Mouse (Mus musculus) intestine, embryonic 16.5 days (tissue): ENCODE data around the gene Sgf29. TPM values are rescaled to one million over a fixed set of nuclear protein-coding genes. Genes with fewer than 3 reads are reported as not detected.

Source experiments
- ATAC-seq: fragments of 200-750 bp; cut with Nextera tagmentation; 2 replicates; pipeline ENCODE4 v1.8.0; 2017; ENCODE audit warnings: moderate TSS enrichment, moderate library complexity
- H3K27ac ChIP-seq: fragments of 300-500 bp; sonication (generic); 2 replicates; pipeline ENCODE4 v1.5.1; 2014; ENCODE audit warnings: mild to moderate bottlenecking, low read length
- H3K27me3 ChIP-seq: fragments of 300-500 bp; sonication (generic); replicated peaks from 2 replicates; pipeline ENCODE4 v1.6.1; 2014; ENCODE audit warnings: low read length, control low read depth, mixed read lengths; ENCODE audit not compliant: control insufficient read depth, insufficient read depth
- H3K36me3 ChIP-seq: fragments of 300-500 bp; sonication (generic); 2 replicates; pipeline ENCODE4 v1.6.1; 2014; ENCODE audit warnings: low read length, control low read depth; ENCODE audit not compliant: control insufficient read depth, insufficient read depth
- H3K4me1 ChIP-seq: fragments of 300-500 bp; sonication (generic); 2 replicates; pipeline ENCODE4 v1.6.1; 2014; ENCODE audit warnings: low read length, control low read depth, mixed read lengths; ENCODE audit not compliant: control insufficient read depth, insufficient read depth
- H3K4me2 ChIP-seq: fragments of 300-500 bp; sonication (generic); 2 replicates; pipeline ENCODE4 v1.6.1; 2014; ENCODE audit warnings: low read depth, low read length, control low read depth
- H3K4me3 ChIP-seq: fragments of 300-500 bp; sonication (generic); 2 replicates; pipeline ENCODE4 v1.5.1; 2014; ENCODE audit warnings: mild to moderate bottlenecking, low read length
- H3K9ac ChIP-seq: fragments of 300-500 bp; sonication (generic); 2 replicates; pipeline ENCODE4 v1.6.1; 2014; ENCODE audit warnings: low read depth, low read length
- H3K9me3 ChIP-seq: fragments of 300-500 bp; sonication (generic); 2 replicates; pipeline ENCODE4 v1.6.1; 2016; ENCODE audit warnings: low read length, control low read depth; ENCODE audit not compliant: control insufficient read depth
- WGBS: fragments of 180-500 bp; shearing (Covaris S2); extraction: QIAGEN DNeasy Blood & Tissue Kit; methylation state at CpG from one replicate; pipeline ENCODE4 v1.1.7; 2014; 5-methylcytosine and 5-hydroxymethylcytosine counted together
- polyA plus RNA-seq: library from polyadenylated mRNA; unstranded; fragments of >200 nt; fragmentation: Nextera tagmentation; extraction: Ambion mirVana; gene quantifications from 2 replicates; pipeline ENCODE4 v1.2.1, GENCODE M21; 2015

Gene Sgf29
- polyA plus RNA-seq, 1 experiment from 2014 or later: 49.8 TPM

GRCm38 (mm10) chr7:126690737-126691136 is 41.6 kb downstream of the Sgf29 start:
- Histone ChIP-seq H3K9ac (no peak overlapping the region), H3K4me2 (no peak overlapping the region), H3K4me3 (no peak overlapping the region), H3K27me3 (no peaks in the 10 kb centered on the region), H3K9me3 (no peaks in the 10 kb centered on the region), H3K36me3 (peaks cover 8% of the 10 kb centered on the region; the same call in 1 of the 2 replicates), H3K27ac (no peak overlapping the region), H3K4me1 (peaks cover 6% of the 10 kb centered on the region)
- ATAC-seq: no peak
- WGBS: 88% methylated on average over 3 of the region's 3 CpGs

GRCm38 (mm10) chr7:126691676-126692075 is 42.6 kb downstream of the Sgf29 start:
- 73% methylated on average over 5 of the region's 5 CpGs for WGBS

GRCm38 (mm10) chr7:126692426-126692825 is 43.3 kb downstream of the Sgf29 start:
- Histone ChIP-seq H3K27ac (no peak overlapping the region), H3K4me2 (no peak overlapping the region), H3K4me3 (no peak overlapping the region), H3K4me1 (peaks cover 14% of the 10 kb centered on the region), H3K27me3 (no peaks in the 10 kb centered on the region), H3K9ac (no peak overlapping the region), H3K9me3 (no peaks in the 10 kb centered on the region), H3K36me3 (peaks cover 8% of the 10 kb centered on the region; the same call in 1 of the 2 replicates)
- 95% methylated on average over 26 of the region's 26 CpGs for WGBS
- no peak for ATAC-seq

More at GRCm38 (mm10) chr7:126691676-126692075, 42.6 kb downstream of the Sgf29 start:
- ATAC-seq: no peak
- Histone ChIP-seq H3K4me1 (peaks cover 9% of the 10 kb centered on the region), H3K36me3 (peaks cover 8% of the 10 kb centered on the region; the same call in 1 of the 2 replicates), H3K27me3 (no peaks in the 10 kb centered on the region), H3K27ac (no peak overlapping the region), H3K4me2 (no peak overlapping the region), H3K9ac (no peak overlapping the region), H3K9me3 (no peaks in the 10 kb centered on the region), H3K4me3 (no peak overlapping the region)

GRCm38 (mm10) chr7:126693256-126693655 is 44.1 kb downstream of the Sgf29 start:
- Histone ChIP-seq H3K36me3 (peaks cover 8% of the 10 kb centered on the region; the same call in 1 of the 2 replicates), H3K4me2 (no peak overlapping the region), H3K9me3 (no peaks in the 10 kb centered on the region), H3K4me3 (no peak overlapping the region), H3K27me3 (no peaks in the 10 kb centered on the region), H3K27ac (no peak overlapping the region), H3K9ac (no peak overlapping the region), H3K4me1 (peaks cover 14% of the 10 kb centered on the region)
- WGBS: 26% methylated on average over 3 of the region's 3 CpGs
- no peak for ATAC-seq

GRCm38 (mm10) chr7:126693781-126694180 is 44.7 kb downstream of the Sgf29 start:
- no peak for ATAC-seq
- H3K4me2 ChIP-seq: no peak overlapping the region

GRCm38 (mm10) chr7:126694441-126695051 is 45.4 kb downstream of the Sgf29 start:
- WGBS: 41% methylated on average over 10 of the region's 10 CpGs
- no peaks in the 10 kb centered on the region for H3K9me3 ChIP-seq
- no peak overlapping the region for H3K27ac ChIP-seq
- no peak for ATAC-seq
- H3K4me2 ChIP-seq: peak overlapping the region; percentile 75
- peaks cover 14% of the 10 kb centered on the region for H3K4me1 ChIP-seq
- H3K27me3 ChIP-seq: no peaks in the 10 kb centered on the region
- 0 out of 2 replicates have a peak overlapping the region, but pooled peaks have one; percentile 34 for H3K9ac ChIP-seq
- H3K36me3 ChIP-seq: peaks cover 8% of the 10 kb centered on the region; the same call in 1 of the 2 replicates
- peak overlapping the region; percentile 92 for H3K4me3 ChIP-seq

More at GRCm38 (mm10) chr7:126693781-126694180, 44.7 kb downstream of the Sgf29 start:
- Histone ChIP-seq H3K27ac (no peak overlapping the region), H3K27me3 (no peaks in the 10 kb centered on the region), H3K4me1 (peaks cover 14% of the 10 kb centered on the region), H3K4me3 (no peak overlapping the region), H3K9ac (no peak overlapping the region), H3K36me3 (peaks cover 8% of the 10 kb centered on the region; the same call in 1 of the 2 replicates), H3K9me3 (no peaks in the 10 kb centered on the region)
- 81% methylated on average over 7 of the region's 7 CpGs for WGBS

- Histone ChIP-seq H3K4me2 (peak within 1 kb of the TSS; percentile 94), H3K4me3 (peak within 1 kb of the TSS; percentile 92), H3K36me3 (peaks cover 8% of the 10 kb centered on the region; the same call in 1 of the 2 replicates), H3K9me3 (no peaks in the 10 kb centered on the region), H3K27me3 (no peaks in the 10 kb centered on the region), H3K9ac (peak within 1 kb of the TSS; percentile 97), H3K27ac (peak within 1 kb of the TSS; percentile 98), H3K4me1 (peaks cover 14% of the 10 kb centered on the region)
- peak; percentile 84 for ATAC-seq
- WGBS: under 1% methylated on average over 31 of the region's 31 CpGs
Measured at GRCm38 (mm10) chr7:126695210-126695611, 46.1 kb downstream of the Sgf29 start, which contains the start of gene Bola2. Gene Bola2, plus strand, starts transcription at chr7:126695401.

GRCm38 (mm10) chr7:126695631-126696207 is 46.6 kb downstream of the Sgf29 start, which contains the start of gene Slx1b:
Gene Slx1b, minus strand, starts transcription at chr7:126695784.
- peak within 1 kb of the TSS; percentile 92 for H3K4me3 ChIP-seq
- peak within 1 kb of the TSS; percentile 98 for H3K27ac ChIP-seq
- peaks cover 14% of the 10 kb centered on the region for H3K4me1 ChIP-seq
- WGBS: 0% methylated on average over 40 of the region's 40 CpGs
- peak within 1 kb of the TSS; percentile 97 for H3K9ac ChIP-seq
- peak; percentile 98 for ATAC-seq
- H3K9me3 ChIP-seq: no peaks in the 10 kb centered on the region
- H3K27me3 ChIP-seq: no peaks in the 10 kb centered on the region
- peaks cover 8% of the 10 kb centered on the region; the same call in 1 of the 2 replicates for H3K36me3 ChIP-seq
- H3K4me2 ChIP-seq: peak within 1 kb of the TSS; percentile 94

GRCm38 (mm10) chr7:126696303-126696702 is 47.2 kb downstream of the Sgf29 start:
- H3K27me3 ChIP-seq: no peaks in the 10 kb centered on the region
- no peaks in the 10 kb centered on the region for H3K9me3 ChIP-seq
- H3K9ac ChIP-seq: peak overlapping the region; percentile 83
- H3K36me3 ChIP-seq: peaks cover 4% of the 10 kb centered on the region; the same call in 1 of the 2 replicates
- H3K4me1 ChIP-seq: peaks cover 17% of the 10 kb centered on the region
- peak overlapping the region; percentile 92 for H3K4me3 ChIP-seq
- ATAC-seq: no peak
- H3K4me2 ChIP-seq: peak overlapping the region; percentile 94
- peak overlapping the region; percentile 21; the same call in 1 of the 2 replicates for H3K27ac ChIP-seq
- 3% methylated on average over 17 of the region's 17 CpGs for WGBS
